Mouse (Mus musculus): Measurements from ENCODE around the gene Coasy. TPM values are rescaled to one million over a fixed set of nuclear protein-coding genes. Genes with fewer than 3 reads are reported as not detected.
A peak's percentile ranks its signal among the peaks of the same experiment; 100 is the strongest.
"Not testable (repeated sequence)": the region's sequence is repeated elsewhere in the genome, so short reads cannot be mapped to it uniquely, and the experiment has no call there.

The Coasy gene
- total RNA-seq, 2 experiments from 2014 or later: 10.6 to 15.8 TPM

DNA sequence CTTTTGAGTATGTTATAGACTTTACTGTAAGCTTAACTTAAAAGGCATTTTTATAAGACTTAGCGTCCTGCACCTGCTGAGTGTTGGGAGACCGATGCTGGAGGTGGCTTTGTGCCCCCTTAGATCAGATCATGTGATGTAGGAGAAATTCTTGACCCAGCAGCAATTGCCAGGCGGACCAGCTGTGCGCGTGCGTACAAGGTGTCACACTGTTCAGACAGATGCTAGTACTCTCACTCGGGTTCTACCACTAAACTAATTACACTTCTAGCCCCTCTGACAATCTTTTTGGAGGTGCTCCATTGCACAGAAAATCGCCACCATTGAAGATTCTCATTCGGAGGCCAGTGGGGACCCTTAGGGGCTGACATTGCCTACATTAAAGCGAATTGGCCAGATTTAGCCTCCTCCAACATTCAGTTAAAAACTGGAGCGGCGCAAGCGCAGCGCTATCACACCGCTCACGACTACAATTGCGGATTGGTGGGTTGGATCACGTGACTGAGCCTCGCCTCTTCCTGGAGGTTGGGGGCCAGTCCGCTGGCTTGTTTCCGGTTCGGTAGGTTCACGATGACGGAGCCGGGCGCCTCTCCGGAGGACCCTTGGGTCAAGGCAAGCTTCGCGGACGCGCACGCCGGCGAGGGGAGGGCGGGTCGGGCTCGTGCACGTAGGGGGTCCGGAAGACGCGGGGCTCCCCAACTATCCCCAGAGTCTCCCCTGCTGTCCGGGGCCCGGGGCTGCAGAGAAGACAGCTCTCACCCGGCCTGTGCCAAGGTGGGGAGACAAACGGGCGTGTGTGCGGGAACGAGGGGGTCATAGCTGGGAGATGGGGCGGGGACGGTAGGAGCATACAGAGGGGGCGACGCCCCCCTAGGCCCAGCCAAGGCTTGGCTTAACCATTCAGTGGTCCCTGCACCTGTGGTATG lies 4.7 kb downstream of the Coasy start, which contains the start of gene Mlx:
Gene Mlx (plus strand): TSS at position 522 of the 926 bp plus-strand sequence.
- peak; percentile 70 for ATAC-seq (ENCODE audit: poor library complexity, severe bottlenecking)

DNA sequence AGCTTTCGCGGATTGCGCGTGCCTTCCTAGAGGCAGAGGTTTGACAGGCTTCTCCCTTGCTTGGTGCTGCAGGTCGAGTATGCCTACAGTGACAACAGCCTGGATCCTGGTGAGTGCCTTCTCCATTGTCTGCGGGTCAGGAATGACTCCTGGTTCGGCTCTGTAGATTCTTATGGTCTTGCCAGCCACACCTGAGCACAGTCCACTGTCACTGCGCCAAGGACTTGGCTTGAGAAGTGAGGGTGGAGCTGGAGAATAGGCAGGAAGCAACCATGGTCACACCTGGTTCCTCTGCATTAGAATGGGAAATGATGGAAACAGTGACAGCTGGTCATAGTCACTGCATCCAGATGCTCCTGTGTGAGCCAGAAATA lies 5.3 kb downstream of the Coasy start:
- ATAC-seq (ENCODE audit: poor library complexity, severe bottlenecking): no peak

DNA sequence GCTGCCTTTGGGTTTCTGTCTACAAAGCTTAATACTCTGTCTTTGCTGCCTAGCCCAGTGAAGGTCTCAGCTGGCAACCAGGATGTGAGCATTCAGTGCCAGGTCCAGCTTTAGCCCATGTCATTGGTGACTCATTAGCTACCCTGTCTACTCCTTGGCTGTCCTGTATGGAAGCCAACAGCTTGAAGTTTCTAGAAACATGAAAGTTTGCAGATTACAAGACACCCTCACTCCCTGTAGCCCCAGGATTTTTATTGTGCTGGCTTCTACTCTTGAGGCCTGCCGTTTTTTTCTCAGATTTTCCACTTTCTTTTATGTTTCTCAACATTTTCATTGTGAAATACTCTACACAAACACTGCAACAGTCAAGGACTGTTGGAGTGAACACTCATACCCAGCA lies 7.6 kb downstream of the Coasy start:
- no peak for ATAC-seq (ENCODE audit: poor library complexity, severe bottlenecking)

DNA sequence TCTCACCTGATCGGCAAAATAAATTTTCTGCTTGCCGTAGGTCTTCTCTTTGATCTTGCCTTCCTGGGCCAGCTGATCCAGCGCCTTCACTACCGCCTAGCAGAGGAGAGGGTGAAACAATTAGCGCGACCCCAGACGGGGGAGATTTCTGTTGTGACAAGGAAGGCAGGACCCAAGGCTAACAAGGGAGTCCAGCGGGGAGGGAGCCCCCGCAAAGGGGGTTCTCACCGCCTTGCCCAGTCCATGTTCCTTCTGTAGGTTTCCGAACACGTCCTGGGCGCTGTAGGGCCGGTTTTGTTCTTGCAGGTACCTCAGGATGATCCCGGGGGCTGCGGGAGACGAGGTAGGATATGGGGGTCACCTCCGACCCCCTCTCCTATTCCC lies 12.6 kb downstream of the Coasy start:
- peak; percentile 16 for ATAC-seq (ENCODE audit: poor library complexity, severe bottlenecking)

DNA sequence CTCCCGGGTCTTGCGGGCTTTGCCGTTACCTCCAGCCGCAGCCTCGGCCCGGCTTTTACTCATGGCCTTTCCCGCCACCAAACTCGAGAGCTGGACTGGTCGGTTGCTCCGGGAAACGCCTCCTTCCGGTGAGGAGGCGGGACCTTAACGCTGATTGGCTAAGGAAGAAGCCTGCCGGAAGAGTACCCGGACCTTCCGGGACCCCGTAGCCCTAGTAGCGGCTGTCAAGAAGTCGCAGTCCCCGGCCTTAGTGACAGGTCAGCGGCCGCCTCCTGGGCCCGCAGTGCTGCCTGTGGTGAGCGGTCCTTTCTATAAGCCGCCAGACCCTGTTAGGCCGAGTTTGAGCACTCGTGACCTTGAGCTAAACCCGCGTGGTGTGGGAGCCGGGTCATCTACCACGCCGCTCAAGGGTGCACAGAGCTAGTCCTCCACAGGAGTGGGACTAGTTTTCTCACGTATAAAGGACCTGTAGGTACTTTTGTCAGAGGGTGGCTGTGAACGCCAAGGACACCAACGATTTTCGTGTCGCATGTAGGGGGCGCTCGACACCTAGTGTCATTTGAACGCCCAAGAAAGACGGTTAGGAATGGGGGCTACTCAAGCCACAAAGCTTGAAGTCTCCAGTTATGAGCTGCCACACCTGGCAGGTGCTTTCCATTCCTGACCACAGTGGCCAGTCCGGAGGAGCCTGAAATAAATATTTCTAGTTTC lies 13.1 kb downstream of the Coasy start, which contains the start of gene Psmc3ip:
Gene Psmc3ip (minus strand): TSS at position 123 of the 711 bp plus-strand sequence.
- ATAC-seq (ENCODE audit: poor library complexity, severe bottlenecking): peak; percentile 100

DNA sequence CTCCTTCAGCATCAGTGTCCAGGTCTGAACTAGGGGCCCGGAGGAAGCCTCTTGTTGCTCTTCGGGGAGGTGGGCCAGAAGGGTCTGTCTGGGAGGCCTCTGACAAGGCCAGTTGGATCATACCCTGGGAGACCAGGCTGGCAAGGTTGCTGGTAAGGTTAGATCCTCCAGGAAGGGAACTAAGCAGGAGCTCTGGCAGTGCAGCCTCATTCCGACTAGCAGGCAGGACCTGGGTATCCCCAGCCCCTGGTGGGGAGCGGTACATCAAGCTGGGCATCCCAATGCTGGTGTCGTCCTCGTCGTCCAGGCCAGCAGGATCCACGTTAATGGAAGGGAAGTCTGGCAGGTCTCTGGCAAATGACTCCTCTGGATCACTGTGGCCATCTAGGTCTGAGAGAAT lies 15.9 kb downstream of the Coasy start:
- no peak for ATAC-seq (ENCODE audit: poor library complexity, severe bottlenecking)

DNA sequence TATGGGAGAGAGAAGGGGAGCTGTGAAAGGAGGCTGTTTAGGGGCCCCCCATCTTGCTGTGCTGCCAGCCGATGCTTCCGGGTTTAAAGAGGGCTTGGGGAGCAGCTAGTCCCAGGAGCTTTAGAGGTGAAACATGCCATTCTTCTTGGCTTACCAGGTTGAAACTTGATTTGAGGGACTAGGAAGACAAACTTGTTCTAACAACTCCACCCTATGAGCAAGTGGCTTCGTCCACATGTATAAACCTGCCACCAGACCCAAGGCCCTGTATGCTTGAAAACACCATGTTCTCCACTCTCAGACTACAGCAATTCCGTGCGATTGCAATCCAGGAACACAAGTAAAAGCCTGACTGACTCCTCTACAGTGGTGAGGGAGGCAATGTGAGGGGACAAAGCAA lies 20.6 kb downstream of the Coasy start:
- no peak for ATAC-seq (ENCODE audit: poor library complexity, severe bottlenecking)

DNA sequence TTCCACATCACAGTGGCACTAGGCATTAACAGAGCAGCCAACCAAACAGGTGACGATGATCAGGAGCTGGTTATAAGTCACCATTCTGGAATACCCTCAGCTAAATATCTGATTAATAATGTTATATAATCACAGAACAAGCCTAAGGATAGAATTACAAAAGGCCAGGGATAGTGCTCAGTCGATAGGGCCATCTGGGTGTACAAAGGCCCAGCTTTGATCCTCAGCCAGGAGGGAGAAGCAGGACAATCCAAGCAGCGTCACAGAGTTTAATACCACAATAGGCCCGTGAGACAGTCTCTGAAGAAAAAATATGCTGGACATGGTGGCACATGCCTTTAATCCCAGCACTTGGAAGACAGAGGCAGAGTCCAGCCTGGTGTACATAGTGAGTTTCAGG lies 27.0 kb downstream of the Coasy start:
- ATAC-seq (ENCODE audit: poor library complexity, severe bottlenecking): no peak

DNA sequence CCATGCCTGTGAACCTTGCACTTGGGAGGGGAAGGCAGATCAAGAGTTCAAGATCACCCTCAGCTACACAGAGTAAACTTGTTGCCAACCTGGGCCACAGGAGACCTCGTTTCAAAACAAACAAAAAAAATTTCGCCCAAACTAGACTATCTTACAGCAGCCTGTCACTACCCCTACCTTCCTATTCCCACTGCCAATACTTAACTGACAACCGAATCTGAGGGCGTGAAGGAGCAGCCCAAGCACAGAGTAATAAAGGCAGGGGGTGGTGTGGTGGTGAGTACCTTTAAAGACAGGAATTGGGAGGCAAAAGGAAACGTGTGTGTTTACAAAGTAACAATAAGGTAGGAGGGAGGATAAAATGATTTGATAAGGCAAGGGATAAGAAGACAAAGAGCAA lies 28.3 kb downstream of the Coasy start:
- no peak for ATAC-seq (ENCODE audit: poor library complexity, severe bottlenecking)

DNA sequence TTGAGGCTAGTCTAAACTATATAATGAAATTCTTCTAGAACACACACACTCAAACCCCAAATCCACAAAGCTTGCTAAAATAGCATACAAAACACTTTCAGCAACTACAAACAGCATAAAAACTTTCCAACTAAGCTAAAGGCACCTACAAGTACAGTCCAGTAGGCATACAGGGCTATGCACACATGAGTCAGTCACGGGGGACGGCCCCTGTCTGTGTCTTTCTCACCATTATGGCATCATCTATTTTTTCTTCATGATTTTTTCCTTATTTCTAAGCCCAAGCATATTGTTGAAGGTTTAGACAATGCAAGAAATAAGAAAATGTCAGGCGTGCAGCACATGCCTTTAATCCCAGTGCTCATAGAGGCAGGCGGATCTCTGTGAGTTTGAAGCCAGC lies 28.8 kb downstream of the Coasy start:
- no peak for ATAC-seq (ENCODE audit: poor library complexity, severe bottlenecking)

DNA sequence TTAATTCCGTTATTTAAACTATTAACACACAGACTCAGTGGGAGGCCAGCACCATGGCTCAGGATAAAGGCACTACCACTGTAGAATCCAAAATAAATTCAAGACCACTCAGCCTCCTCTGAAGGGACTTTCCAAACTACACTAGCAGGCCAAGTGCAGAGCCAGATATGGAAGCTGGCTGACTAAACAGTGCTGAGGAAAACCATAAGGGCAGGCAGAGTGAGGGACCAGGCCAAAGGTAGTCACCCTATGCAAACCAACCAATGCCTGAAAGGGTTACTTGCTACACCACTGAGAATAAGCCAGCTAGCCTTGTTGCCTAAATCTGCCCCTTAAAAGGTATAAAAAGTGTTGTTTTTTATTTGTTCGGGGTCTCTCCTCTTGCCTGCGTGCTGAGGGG lies 29.8 kb downstream of the Coasy start:
- ATAC-seq (ENCODE audit: poor library complexity, severe bottlenecking): no peak

DNA sequence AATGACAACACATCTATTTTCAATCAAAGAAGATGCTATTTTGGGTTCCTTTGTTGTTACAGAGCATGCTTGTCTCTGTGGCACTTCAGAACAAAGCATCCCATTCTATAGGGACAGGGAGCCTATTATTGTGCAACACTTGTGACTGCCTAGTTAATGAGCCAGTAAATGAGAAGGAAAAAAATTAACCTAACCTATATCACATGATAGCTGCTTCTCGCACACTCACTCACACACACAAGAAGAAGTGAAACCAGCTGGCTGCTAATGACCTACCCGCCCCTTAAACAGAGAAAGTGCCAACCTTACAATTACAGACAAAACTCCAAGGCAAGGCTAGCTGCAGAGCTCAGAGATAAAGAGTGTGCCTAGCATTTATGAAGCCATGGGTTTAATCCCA lies 33.2 kb downstream of the Coasy start:
- peak; percentile 22; the same call in 1 of the 2 replicates for ATAC-seq (ENCODE audit: poor library complexity, severe bottlenecking)

DNA sequence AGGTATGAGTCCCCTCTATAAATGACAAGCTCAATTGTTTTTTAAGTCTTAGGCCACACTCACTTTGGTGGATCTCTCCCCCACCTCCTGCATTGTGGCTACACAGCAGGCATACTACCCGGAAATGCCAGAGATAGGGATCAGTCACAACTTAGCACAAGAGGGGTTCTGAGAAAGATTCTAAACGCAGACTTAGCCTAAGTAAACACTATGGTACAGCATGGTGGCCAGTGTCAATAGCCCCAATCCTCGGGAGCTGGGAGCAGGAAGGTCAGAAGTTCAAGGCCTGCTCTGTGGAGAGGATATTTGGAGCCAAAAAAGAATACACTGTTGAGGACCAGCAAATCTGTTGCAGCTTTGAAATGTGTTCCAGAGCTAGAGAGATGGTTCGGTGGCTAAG lies 35.7 kb downstream of the Coasy start:
- no peak for ATAC-seq (ENCODE audit: poor library complexity, severe bottlenecking)

DNA sequence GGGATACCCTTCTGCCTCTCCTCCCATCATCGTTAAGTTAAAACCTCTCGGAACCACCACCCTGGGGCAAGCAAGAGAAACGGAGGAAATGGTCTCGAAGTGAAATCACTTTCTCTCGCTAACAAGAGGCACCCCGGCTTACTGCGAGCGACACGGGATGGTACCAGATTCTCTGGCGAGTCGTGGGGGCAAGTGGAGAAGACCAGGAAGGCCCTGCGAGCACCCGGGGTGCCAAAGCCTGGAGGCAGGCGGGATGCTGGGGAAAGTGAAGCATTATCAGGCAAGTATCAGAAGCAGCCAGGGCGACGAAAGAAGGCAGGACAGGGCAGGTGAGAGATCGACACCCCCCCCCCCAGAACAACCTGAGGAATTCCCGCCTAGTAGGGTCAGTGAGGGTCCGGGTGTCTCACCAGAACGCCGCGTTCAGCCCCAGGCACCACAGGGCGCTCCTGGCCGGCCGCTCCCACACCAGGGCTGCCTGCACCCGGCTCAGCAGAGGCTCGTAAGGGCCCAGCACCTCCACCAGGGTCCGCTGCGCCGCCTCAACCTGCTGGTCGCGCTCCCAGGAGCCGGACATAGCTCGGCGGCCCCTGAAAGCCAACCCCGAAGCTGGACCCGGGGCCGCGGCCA lies 36.9 kb downstream of the Coasy start:
- peak; percentile 62 for ATAC-seq (ENCODE audit: poor library complexity, severe bottlenecking)

DNA sequence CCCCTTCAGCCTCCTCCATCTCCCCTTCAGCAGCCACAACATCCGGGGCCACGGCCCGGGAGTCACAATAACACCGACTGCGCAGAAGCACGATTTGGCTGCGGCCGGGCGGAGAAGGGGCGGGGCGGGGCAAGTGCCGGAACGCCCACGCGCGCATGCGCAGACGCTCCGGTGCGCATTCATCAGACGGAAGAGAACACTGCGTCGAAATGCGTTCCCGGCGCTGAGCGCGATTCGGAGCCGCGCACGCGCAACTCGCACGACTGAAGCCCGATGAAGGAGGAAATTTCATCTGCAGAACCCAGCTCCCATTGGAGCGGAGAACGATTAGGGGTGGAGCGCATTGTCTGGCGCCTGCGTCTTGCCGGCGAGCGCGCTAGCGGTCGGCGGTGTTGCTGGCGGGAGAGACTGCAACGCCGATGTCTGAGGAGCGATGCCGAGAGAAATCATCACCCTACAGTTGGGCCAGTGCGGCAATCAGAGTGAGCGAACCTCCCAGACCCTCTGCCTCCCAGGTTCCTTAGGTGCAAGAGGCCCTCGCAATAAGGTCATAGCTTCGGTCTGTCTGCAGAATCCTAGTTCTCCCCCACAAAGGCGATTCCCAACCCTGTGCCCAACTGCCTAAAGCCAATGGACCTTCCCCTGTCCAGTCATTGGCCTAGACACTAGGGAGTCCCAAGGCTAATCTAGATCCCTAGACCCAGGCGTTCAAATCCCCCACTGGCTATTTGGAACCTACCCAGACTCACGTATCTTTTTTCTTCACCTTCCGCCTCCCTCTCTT lies 37.6 kb downstream of the Coasy start, which contains the start of the genes Retreg3 and Tubg1:
Gene Retreg3 (minus strand): TSS at position 133 of the 784 bp plus-strand sequence.
Gene Tubg1 (plus strand): TSS at position 178 of the 784 bp plus-strand sequence.
- ATAC-seq (ENCODE audit: poor library complexity, severe bottlenecking): peak; percentile 85

DNA sequence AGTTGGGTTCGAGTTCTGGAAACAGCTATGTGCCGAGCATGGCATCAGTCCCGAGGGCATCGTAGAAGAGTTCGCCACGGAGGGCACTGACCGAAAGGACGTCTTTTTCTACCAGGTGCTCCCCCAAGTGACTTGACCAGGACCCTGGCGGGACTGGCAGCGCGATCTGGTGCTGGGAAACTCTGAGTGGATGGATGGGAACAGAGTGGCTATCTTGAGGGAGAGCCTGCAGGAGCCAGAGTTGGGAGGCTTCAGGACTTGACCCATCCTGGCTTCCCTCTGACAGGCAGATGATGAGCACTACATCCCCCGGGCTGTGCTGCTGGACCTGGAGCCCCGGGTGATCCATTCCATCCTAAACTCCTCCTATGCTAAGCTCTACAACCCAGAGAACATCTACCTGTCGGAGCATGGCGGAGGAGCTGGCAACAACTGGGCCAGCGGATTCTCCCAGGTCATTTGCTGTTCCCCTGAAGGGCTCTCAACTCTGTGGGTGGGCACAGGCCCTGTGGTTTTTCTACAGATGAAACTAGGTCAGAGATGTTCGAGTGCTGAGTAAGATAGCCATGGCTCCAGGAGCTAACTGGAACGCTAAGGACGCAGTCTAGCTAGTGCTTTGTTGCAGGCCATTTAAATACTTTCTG lies 38.3 kb downstream of the Coasy start:
- no peak for ATAC-seq (ENCODE audit: poor library complexity, severe bottlenecking)

DNA sequence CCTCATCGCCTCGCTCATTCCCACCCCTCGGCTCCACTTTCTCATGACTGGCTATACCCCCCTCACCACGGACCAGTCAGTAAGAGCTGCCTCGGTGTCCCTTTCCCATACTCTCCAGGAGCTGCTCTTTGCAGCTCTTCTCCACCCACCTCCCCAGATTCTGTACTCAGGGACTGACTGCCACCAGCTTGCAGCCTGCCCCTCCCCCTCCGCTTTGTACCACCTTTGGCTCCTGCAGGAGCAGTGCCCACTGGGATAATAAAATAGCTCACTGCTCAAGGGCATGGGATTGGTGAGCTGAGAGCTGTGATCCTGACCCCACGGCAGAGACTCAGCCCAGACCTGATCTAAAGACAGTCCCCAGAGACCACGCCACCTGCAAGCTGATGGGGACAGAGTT lies 42.1 kb downstream of the Coasy start:
- ATAC-seq (ENCODE audit: poor library complexity, severe bottlenecking): not testable (repeated sequence)

DNA sequence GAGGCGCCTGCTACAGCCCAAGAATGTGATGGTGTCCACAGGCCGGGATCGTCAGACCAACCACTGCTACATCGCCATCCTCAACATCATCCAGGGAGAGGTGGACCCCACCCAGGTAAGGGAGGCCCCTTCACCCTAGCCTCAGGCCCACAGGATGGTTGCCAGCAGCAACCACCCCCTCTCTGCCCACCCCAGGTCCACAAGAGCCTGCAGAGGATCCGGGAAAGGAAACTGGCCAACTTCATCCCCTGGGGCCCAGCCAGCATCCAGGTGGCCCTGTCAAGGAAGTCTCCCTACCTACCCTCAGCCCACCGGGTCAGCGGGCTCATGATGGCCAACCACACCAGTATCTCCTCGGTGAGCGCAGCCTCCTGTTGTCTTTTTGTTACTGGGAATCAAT lies 42.6 kb downstream of the Coasy start:
- not testable (repeated sequence) for ATAC-seq (ENCODE audit: poor library complexity, severe bottlenecking)

DNA sequence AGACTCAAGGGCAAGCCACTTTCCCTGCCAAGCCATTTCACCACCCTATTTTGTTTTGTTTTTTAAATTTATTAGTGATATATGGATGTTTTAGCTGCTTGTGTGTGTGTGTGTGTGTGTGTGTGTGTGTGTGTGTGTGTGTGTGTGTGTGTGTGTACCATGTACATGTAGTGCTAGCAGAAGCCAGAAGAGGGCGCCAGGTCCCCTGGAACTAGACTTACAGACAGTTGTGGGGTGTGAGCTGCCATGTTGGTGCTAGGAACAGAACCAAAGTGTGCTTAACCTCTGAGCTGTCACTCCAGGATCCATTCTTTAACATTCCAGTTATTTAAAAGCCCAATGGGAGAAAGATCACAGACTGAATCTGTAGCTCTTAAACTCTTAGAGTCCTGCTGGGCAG lies 44.7 kb downstream of the Coasy start:
- no peak for ATAC-seq (ENCODE audit: poor library complexity, severe bottlenecking)

DNA sequence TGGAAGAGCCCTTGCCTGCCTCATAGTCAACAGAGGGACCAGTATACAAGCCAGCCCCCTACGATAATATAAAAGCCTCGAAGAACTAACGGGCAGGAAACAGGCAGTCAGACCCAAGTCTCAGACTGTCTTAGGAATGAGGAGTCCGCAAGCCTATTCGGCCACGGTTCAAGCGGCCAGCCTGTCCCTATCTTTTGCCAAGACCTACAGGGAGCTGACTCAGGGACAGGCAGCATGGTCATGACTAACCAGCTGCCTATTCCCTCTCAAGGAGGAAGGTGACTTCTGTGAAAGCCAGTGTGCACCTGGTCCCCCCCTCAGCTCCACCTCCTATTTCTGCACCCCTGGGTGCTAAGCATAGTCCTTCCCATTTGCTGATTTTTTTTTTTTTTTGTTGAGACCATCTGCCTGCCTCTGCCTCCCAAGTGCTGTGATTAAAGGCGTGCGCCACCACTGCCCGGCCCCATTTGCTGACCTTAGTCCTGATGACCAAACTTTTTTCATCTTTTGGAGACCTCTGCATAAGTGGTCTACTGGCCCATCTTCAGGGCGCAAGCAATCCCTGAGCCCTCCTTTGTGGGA lies 46.7 kb downstream of the Coasy start:
- no peak for ATAC-seq (ENCODE audit: poor library complexity, severe bottlenecking)

All from megakaryocyte, adult 5-6 weeks (primary cell).